Mouse (Mus musculus) kidney, postnatal 10 days (tissue): ENCODE measurements around the gene Cep135.

Experiments
- DNase-seq: peaks from one replicate; pipeline ENCODE4 v3.0.0; 2021; ENCODE audit warnings: mixed read lengths

Gene Cep135

GRCm38 (mm10) chr5:76645091-76645868, 56.8 kb downstream of the Cep135 start:
- no peak for DNase-seq

GRCm38 (mm10) chr5:76649897-76650296, 61.4 kb downstream of the Cep135 start:
- DNase-seq: no peak

GRCm38 (mm10) chr5:76651151-76651725, 62.7 kb downstream of the Cep135 start:
- no peak for DNase-seq

- no peak for DNase-seq
These were observed 67.7 kb downstream of the Cep135 start, which contains the start of gene C530008M17Rik for GRCm38 (mm10) chr5:76656212-76656611. Gene C530008M17Rik (plus strand): TSS chr5:76656512.

- peak; percentile 80 for DNase-seq
These were observed 69.0 kb downstream of the Cep135 start for GRCm38 (mm10) chr5:76657245-76658083.

GRCm38 (mm10) chr5:76658084-76658934, 69.8 kb downstream of the Cep135 start:
- peak; percentile 43 for DNase-seq

- no peak for DNase-seq
These were observed 71.6 kb downstream of the Cep135 start for GRCm38 (mm10) chr5:76659958-76660635.

- no peak for DNase-seq
These were observed 72.8 kb downstream of the Cep135 start for GRCm38 (mm10) chr5:76661310-76661709.

- DNase-seq: no peak
These were observed 76.4 kb downstream of the Cep135 start for GRCm38 (mm10) chr5:76664936-76665335.

- no peak for DNase-seq
These were observed 76.9 kb downstream of the Cep135 start for GRCm38 (mm10) chr5:76665421-76665820.

- no peak for DNase-seq
These were observed 77.7 kb downstream of the Cep135 start for GRCm38 (mm10) chr5:76666026-76666756.

GRCm38 (mm10) chr5:76668118-76668517, 79.6 kb downstream of the Cep135 start:
- no peak for DNase-seq

- DNase-seq: no peak
These were observed 80.0 kb downstream of the Cep135 start for GRCm38 (mm10) chr5:76668547-76668946.

- no peak for DNase-seq
These were observed 81.7 kb downstream of the Cep135 start for GRCm38 (mm10) chr5:76670183-76670582.

GRCm38 (mm10) chr5:76674022-76674653, 85.6 kb downstream of the Cep135 start:
- DNase-seq: no peak

- DNase-seq: peak; percentile 15
These were observed 86.9 kb downstream of the Cep135 start for GRCm38 (mm10) chr5:76675369-76675768.

GRCm38 (mm10) chr5:76680959-76681358, 92.5 kb downstream of the Cep135 start:
- no peak for DNase-seq

GRCm38 (mm10) chr5:76681895-76682656, 93.6 kb downstream of the Cep135 start:
- DNase-seq: no peak

- no peak for DNase-seq
These were observed 95.0 kb downstream of the Cep135 start for GRCm38 (mm10) chr5:76683455-76683854.
